1 mouse cellular context compared by ENCODE assay signal in genomic region chr3:95135433-95136052, GRCm38 (mm10).
TF ChIP-seq lines count a peak whose summit lies in the region.

No protein-coding gene starts in this region.

TF ChIP-seq in CH12.LX, 34 proteins besides CTCF, POLR2A, EP300 and RAD21 (continued from another document):
- TF ChIP-seq GABPA (IDR thresholded peaks at IDR 0.05; ENCODE audit: insufficient replicate concordance, low read depth, low read length): no peak
- no peak for TF ChIP-seq JUN (IDR thresholded peaks at IDR 0.05; ENCODE audit: insufficient read depth, low read depth, low read length)
- 0 out of 2 replicates have a peak, but pooled peaks have one; percentile 24 for TF ChIP-seq E2F4 (IDR thresholded peaks at IDR 0.05; ENCODE audit: insufficient replicate concordance, low read depth, low read length)
- no peak for TF ChIP-seq UBTF (IDR thresholded peaks at IDR 0.05; ENCODE audit: low read depth, low read length)
- peak; percentile 64; the same call in 1 of the 2 replicates for TF ChIP-seq HCFC1 (IDR thresholded peaks at IDR 0.05; ENCODE audit: low read depth, low read length)
- TF ChIP-seq JUND (conservative IDR thresholded peaks at IDR 0.05; ENCODE audit: low read depth, low read length): no peak
- TF ChIP-seq ZNF384 (IDR thresholded peaks at IDR 0.05; ENCODE audit: low read depth, low read length): 0 out of 2 replicates have a peak, but pooled peaks have one; percentile 7
- TF ChIP-seq ZMIZ1 (IDR thresholded peaks at IDR 0.05; ENCODE audit: low read depth, low read length): peak; percentile 81; the same call in 1 of the 2 replicates
- peak; percentile 78 for TF ChIP-seq ELF1 (IDR thresholded peaks at IDR 0.05; ENCODE audit: low read depth, low read length)
- TF ChIP-seq SIN3A (IDR thresholded peaks at IDR 0.05; ENCODE audit: low read length): peak; percentile 84
- TF ChIP-seq POLR2AphosphoS2 (IDR thresholded peaks at IDR 0.05; ENCODE audit: low read depth, low read length): peak; percentile 34; the same call in 1 of the 2 replicates
- TF ChIP-seq KAT2A (IDR thresholded peaks at IDR 0.05; ENCODE audit: insufficient replicate concordance, low read length): 0 out of 2 replicates have a peak, but pooled peaks have one; percentile 52
- no peak for TF ChIP-seq USF1 (IDR thresholded peaks at IDR 0.05; ENCODE audit: low read depth, low read length)
- TF ChIP-seq ETS1 (conservative IDR thresholded peaks at IDR 0.05; ENCODE audit: low read depth, low read length): peak; percentile 50
- TF ChIP-seq NELFE (IDR thresholded peaks at IDR 0.05; ENCODE audit: low read depth, low read length): peak; percentile 62
